Mouse (Mus musculus): Measurements from ENCODE around the gene Gm1993. TPM values are rescaled to one million over a fixed set of nuclear protein-coding genes. Genes with fewer than 3 reads are reported as not detected.
"Not testable (repeated sequence)": the region's sequence is repeated elsewhere in the genome, so short reads cannot be mapped to it uniquely, and the experiment has no call there.

The Gm1993 gene
- not detected in 2 replicates for polyA plus RNA-seq (2015; fragmentation: Nextera tagmentation; extraction: Ambion mirVana)

DNA sequence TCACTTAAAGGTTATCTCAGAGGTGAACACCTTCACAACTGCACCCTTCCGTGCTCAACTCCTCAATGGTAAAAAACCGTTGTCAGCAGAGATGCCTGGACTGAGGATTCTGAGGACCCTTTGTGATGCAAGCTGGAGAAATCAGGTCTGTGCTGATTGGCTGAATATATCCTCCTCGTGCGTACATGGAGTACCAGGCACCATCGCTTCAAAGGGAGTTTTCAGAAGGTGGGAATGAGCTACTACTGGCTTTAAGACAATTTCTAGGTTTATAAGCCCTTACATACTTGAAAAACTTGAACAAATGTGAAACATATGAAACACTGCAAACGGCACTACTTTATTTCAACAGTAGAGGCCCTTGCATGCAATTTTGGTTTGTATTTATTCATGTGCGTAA is at the start of gene Gm1993:
Gm1993 (minus strand) TSS at position 101 of the 400 bp plus-strand sequence.
- not testable (repeated sequence) for H3K4me1 ChIP-seq (ENCODE audit: control insufficient read depth, insufficient read depth, low read length); H3K36me3 ChIP-seq (ENCODE audit: control insufficient read depth, insufficient read depth, low read length); H3K27ac ChIP-seq (ENCODE audit: low read length); H3K9ac ChIP-seq (ENCODE audit: low read depth, low read length); H3K27me3 ChIP-seq (ENCODE audit: control insufficient read depth, insufficient read depth, low read depth, low read length); ATAC-seq; H3K4me2 ChIP-seq (ENCODE audit: low read length); H3K9me3 ChIP-seq (replicated peaks; ENCODE audit: control insufficient read depth, low read length, poor library complexity, severe bottlenecking); H3K4me3 ChIP-seq (ENCODE audit: low read depth, low read length)
- 83% methylated on average over 7 of the region's 7 CpGs for WGBS

All from midbrain, embryonic 16.5 days (tissue).